Mouse (Mus musculus): Measurements from ENCODE around the gene Emg1.

Gene Emg1

GRCm38 (mm10) chr6:124711824-124712782 is at the start of gene Emg1, which contains the start of gene Phb2:
Emg1 (minus strand) TSS chr6:124712178.
Phb2 (plus strand) TSS chr6:124712336.
- WGBS: under 1% methylated on average over 76 of the region's 76 CpGs

GRCm38 (mm10) chr6:124759259-124759658 is 47.3 kb upstream of the Emg1 start:
- 4% methylated on average over 5 of the region's 5 CpGs for WGBS

GRCm38 (mm10) chr6:124758849-124759232 is 46.9 kb upstream of the Emg1 start:
- WGBS: 59% methylated on average over 2 of the region's 2 CpGs

- 18% methylated on average over 5 of the region's 5 CpGs for WGBS
These were observed 46.2 kb upstream of the Emg1 start for GRCm38 (mm10) chr6:124757909-124758848.

- 11% methylated on average over 5 of the region's 5 CpGs for WGBS
These were observed 45.4 kb upstream of the Emg1 start for GRCm38 (mm10) chr6:124757351-124757880.

GRCm38 (mm10) chr6:124756652-124757350 is 44.8 kb upstream of the Emg1 start:
- under 1% methylated on average over 51 of the region's 54 CpGs for WGBS

- 1% methylated on average over 77 of the region's 100 CpGs for WGBS
These were observed 44.0 kb upstream of the Emg1 start, which contains the start of the genes Gm45234 and Atn1 for GRCm38 (mm10) chr6:124755831-124756595. Gm45234 (minus strand) TSS chr6:124756021. Atn1 (minus strand) TSS chr6:124756524.

GRCm38 (mm10) chr6:124755306-124755705 is 43.3 kb upstream of the Emg1 start:
- WGBS: 10% methylated on average over 3 of the region's 3 CpGs

- WGBS: 82% methylated on average over 2 of the region's 2 CpGs
These were observed 41.9 kb upstream of the Emg1 start for GRCm38 (mm10) chr6:124753861-124754260.

- 69% methylated on average over 8 of the region's 8 CpGs for WGBS
These were observed 38.4 kb upstream of the Emg1 start for GRCm38 (mm10) chr6:124750405-124750804.

GRCm38 (mm10) chr6:124746654-124747632 is 35.0 kb upstream of the Emg1 start:
- 72% methylated on average over 7 of the region's 7 CpGs for WGBS

- 12% methylated on average over 8 of the region's 8 CpGs for WGBS
These were observed 34.3 kb upstream of the Emg1 start for GRCm38 (mm10) chr6:124746296-124746605.

- 2% methylated on average over 82 of the region's 85 CpGs for WGBS
These were observed 33.7 kb upstream of the Emg1 start for GRCm38 (mm10) chr6:124745490-124746295.

GRCm38 (mm10) chr6:124744755-124745321 is 32.9 kb upstream of the Emg1 start:
- 57% methylated on average over 26 of the region's 26 CpGs for WGBS

GRCm38 (mm10) chr6:124743647-124744046 is 31.7 kb upstream of the Emg1 start:
- WGBS: 89% methylated on average over 8 of the region's 8 CpGs

- WGBS: 89% methylated on average over 15 of the region's 15 CpGs
These were observed 31.0 kb upstream of the Emg1 start for GRCm38 (mm10) chr6:124742839-124743514.

GRCm38 (mm10) chr6:124741842-124742241 is 29.9 kb upstream of the Emg1 start:
- WGBS: 68% methylated on average over 3 of the region's 3 CpGs

Data from cerebral cortex, adult 2 months (tissue).